Mouse (Mus musculus) lung, adult 2 months (tissue): ENCODE results near the gene Ggt5.

ENCODE experiments used
- CTCF ChIP-seq: fragments of 200-500 bp; IDR thresholded peaks from 2 replicates; pipeline ENCODE4 v1.5.1; 2011; ENCODE audit warnings: mild to moderate bottlenecking, low read length, control low read depth; ENCODE audit not compliant: insufficient read depth
- POLR2A ChIP-seq: fragments of 200-500 bp; IDR thresholded peaks from 2 replicates; pipeline ENCODE4 v1.6.1; 2011; ENCODE audit warnings: low read depth, mild to moderate bottlenecking, control low read depth, low read length, borderline replicate concordance; ENCODE audit errors: extremely low read depth

DNA sequence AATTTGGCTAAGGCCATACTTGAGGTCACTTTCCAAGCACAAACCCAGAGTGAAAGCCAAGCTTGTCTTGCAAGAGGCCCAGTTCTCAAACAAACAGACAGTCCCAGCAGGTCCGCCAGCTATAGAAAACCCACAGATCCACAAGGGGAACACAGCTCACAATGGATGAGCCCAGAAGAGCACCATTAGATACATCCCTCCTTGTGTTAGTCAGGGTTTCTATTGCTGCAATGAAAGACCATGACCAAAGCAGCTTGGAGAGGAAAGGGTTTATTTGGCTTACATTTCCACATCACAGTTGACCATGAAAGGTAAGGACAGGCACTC, 2.6 kb upstream of the Ggt5 start:
- TF ChIP-seq CTCF (no peak), POLR2A (no peak)
